Mouse (Mus musculus) ES-Bruce4 (cell line): ENCODE measurements at regions not wholly inside any gene's neighbourhood (a gene's known extent, or its start where the extent isn't known, plus 50 kb on each side); places are given as distances from the start of the nearest gene placed in this dataset.

Experiments used
- H3K27ac ChIP-seq: 2 replicates; pipeline ENCODE4 v1.5.1; 2012; ENCODE audit warnings: low read length, inconsistent platforms; ENCODE audit not compliant: insufficient read depth
- H3K27me3 ChIP-seq: 2 replicates; pipeline ENCODE4 v1.6.1; 2012; ENCODE audit warnings: mild to moderate bottlenecking, low read length, inconsistent platforms; ENCODE audit not compliant: control insufficient read depth, poor library complexity, insufficient read depth, severe bottlenecking
- H3K36me3 ChIP-seq: 2 replicates; pipeline ENCODE4 v1.6.1; 2012; ENCODE audit warnings: inconsistent platforms, mild to moderate bottlenecking, low read length, moderate library complexity; ENCODE audit not compliant: control insufficient read depth, poor library complexity, insufficient read depth, severe bottlenecking
- H3K4me1 ChIP-seq: one replicate; pipeline ENCODE4 v1.8.1; 2011; ENCODE audit warnings: low read length; ENCODE audit not compliant: control insufficient read depth, insufficient read depth
- H3K4me3 ChIP-seq: 2 replicates; pipeline ENCODE4 v1.5.1; 2011; ENCODE audit warnings: low read depth, mild to moderate bottlenecking, low read length
- H3K9ac ChIP-seq: 2 replicates; pipeline ENCODE4 v1.6.1; 2012; ENCODE audit warnings: low read depth, mild to moderate bottlenecking, inconsistent platforms; ENCODE audit not compliant: poor library complexity, severe bottlenecking
- H3K9me3 ChIP-seq: replicated peaks from 2 replicates; pipeline ENCODE4 v1.6.1; 2012; ENCODE audit warnings: mild to moderate bottlenecking, low read length, inconsistent platforms; ENCODE audit not compliant: control insufficient read depth, poor library complexity, insufficient read depth, severe bottlenecking
- CTCF ChIP-seq: IDR thresholded peaks from one replicate; pipeline ENCODE4 v1.8.1; 2011; ENCODE audit warnings: low read depth, low read length
- EP300 ChIP-seq: IDR thresholded peaks from 2 replicates; pipeline ENCODE4 v1.6.1; 2011; ENCODE audit warnings: low read depth, low read length; ENCODE audit not compliant: insufficient read depth
- POLR2A ChIP-seq: IDR thresholded peaks from one replicate; pipeline ENCODE4 v1.8.1; 2011; ENCODE audit warnings: low read length; ENCODE audit not compliant: insufficient read depth

DNA sequence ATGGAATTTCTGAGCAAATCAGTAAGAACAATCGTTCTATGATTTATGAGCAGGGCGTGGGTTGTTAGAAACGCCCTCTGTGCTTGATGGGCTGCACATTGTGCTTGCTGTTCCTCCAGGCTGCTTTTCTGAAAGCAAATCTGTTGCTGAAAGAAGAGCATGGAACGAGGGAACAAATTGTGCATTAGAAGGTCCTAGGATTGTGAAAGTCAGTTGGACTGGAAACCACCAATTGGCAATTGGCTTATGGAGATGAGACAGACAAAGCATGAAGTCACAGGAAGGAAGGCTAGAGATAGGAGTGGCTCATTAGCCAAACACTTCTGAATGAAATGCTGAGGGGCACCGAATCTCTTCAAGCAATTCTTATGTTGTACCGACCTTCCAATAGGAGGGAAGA lies 181.5 kb upstream of the Egfl6 start:
- Histone ChIP-seq H3K4me3 (no peak overlapping the region), H3K36me3 (no peaks in the 10 kb centered on the region), H3K9ac (no peak overlapping the region), H3K27ac (no peak overlapping the region), H3K9me3 (no peaks in the 10 kb centered on the region), H3K4me1 (no peaks in the 10 kb centered on the region), H3K27me3 (no peaks in the 10 kb centered on the region)
- TF ChIP-seq EP300 (no peak), CTCF (no peak), POLR2A (no peak)

- TF ChIP-seq CTCF (no peak), POLR2A (no peak), EP300 (no peak)
- Histone ChIP-seq H3K9ac (no peak overlapping the region), H3K9me3 (no peaks in the 10 kb centered on the region), H3K36me3 (no peaks in the 10 kb centered on the region), H3K27me3 (no peaks in the 10 kb centered on the region), H3K27ac (no peak overlapping the region), H3K4me3 (no peak overlapping the region), H3K4me1 (no peaks in the 10 kb centered on the region)
Observed at GRCm38 (mm10) chrX:166765647-166766046, 180.1 kb upstream of the Egfl6 start.

- no peaks in the 10 kb centered on the region for H3K27me3 ChIP-seq
- no peak overlapping the region for H3K9ac ChIP-seq
- no peak overlapping the region for H3K27ac ChIP-seq
- no peak for TF ChIP-seq CTCF
- TF ChIP-seq POLR2A, result no peak
- TF ChIP-seq EP300, result no peak
- H3K4me3 ChIP-seq, result no peak overlapping the region
- H3K4me1 ChIP-seq, result no peaks in the 10 kb centered on the region
- no peaks in the 10 kb centered on the region for H3K36me3 ChIP-seq
- no peaks in the 10 kb centered on the region for H3K9me3 ChIP-seq
Observed at GRCm38 (mm10) chrX:166762098-166762497, 176.6 kb upstream of the Egfl6 start.

- TF ChIP-seq EP300, result no peak
- TF ChIP-seq POLR2A, result no peak
- no peak for TF ChIP-seq CTCF
- no peaks in the 10 kb centered on the region for H3K4me1 ChIP-seq
- H3K9ac ChIP-seq, result no peak overlapping the region
- no peaks in the 10 kb centered on the region for H3K36me3 ChIP-seq
- no peaks in the 10 kb centered on the region for H3K27me3 ChIP-seq
- H3K4me3 ChIP-seq, result no peak overlapping the region
- H3K9me3 ChIP-seq, result no peaks in the 10 kb centered on the region
- H3K27ac ChIP-seq, result no peak overlapping the region
Observed at GRCm38 (mm10) chrX:166757152-166757551, 171.6 kb upstream of the Egfl6 start.

- no peaks in the 10 kb centered on the region for H3K27me3 ChIP-seq
- H3K4me1 ChIP-seq, result no peaks in the 10 kb centered on the region
- H3K9ac ChIP-seq, result no peak overlapping the region
- no peaks in the 10 kb centered on the region for H3K9me3 ChIP-seq
- no peak overlapping the region for H3K4me3 ChIP-seq
- no peak overlapping the region for H3K27ac ChIP-seq
- TF ChIP-seq EP300 (no peak), POLR2A (no peak), CTCF (no peak)
- H3K36me3 ChIP-seq, result no peaks in the 10 kb centered on the region
Observed at GRCm38 (mm10) chrX:166754967-166755654, 169.6 kb upstream of the Egfl6 start.

DNA sequence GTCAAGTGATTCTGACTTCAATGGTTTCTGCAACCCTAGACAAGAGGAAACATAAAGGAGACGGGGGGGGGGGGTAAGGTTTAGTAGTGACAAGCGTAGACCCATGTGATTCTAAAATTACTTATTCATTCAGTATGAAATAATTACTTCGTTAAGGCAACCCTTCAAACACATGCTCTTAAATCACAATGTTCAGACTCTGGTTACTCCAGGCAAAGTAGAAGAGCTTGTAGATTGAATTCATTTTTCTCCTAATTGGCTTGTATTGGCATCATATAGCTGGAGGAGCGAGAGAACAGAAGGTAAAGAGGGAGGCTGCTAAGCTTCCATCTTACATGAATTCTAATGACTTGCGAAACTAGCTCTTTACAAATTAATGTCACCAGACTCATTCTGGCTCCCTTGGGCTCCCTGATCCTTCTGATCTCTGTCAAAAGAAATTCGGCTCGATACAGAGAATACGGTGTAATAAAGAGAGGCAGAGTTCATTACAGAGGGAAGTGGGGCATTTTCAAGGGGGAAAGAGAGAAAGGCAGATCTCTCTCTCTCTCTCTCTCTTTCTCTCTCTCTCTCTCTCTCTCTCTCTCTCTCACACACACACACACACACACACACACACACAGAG lies 163.6 kb upstream of the Egfl6 start:
- Histone ChIP-seq H3K27ac (no peak overlapping the region), H3K9ac (no peak overlapping the region), H3K4me1 (no peaks in the 10 kb centered on the region), H3K27me3 (no peaks in the 10 kb centered on the region), H3K4me3 (no peak overlapping the region), H3K9me3 (no peaks in the 10 kb centered on the region), H3K36me3 (no peaks in the 10 kb centered on the region)
- no peak for TF ChIP-seq CTCF
- no peak for TF ChIP-seq EP300
- TF ChIP-seq POLR2A, result no peak
